Mouse (Mus musculus) embryo, embryonic 9.5 days (tissue): ENCODE results near the gene Psmd4.
A peak's percentile ranks its signal among the peaks of the same experiment; 100 is the strongest.
"Not testable (repeated sequence)": the region's sequence is repeated elsewhere in the genome, so short reads cannot be mapped to it uniquely, and the experiment has no call there.

Experiments
- DNase-seq: peaks from one replicate; pipeline ENCODE4 v3.0.0-alpha.2; 2017; ENCODE audit errors: extremely low spot score

The Psmd4 gene

DNA sequence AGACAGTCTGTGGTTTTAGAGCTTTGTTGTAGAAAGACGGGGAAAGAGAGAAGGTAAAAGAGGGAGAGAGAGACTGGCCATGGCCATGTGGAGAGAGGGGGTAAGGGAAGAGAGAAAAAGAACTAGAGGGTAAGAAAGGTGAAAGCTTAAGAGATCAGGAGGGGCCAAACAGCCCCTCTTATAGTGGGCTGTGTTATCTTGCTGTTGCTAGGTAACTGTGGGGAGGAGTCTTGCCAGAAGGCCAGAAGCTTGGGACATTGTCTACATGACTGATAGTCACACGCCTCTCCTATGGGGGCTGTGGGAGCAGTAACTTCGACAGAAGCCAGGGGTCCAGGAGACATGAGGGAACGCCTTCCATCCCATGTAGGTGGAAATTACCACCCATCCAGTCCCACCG lies 17.2 kb downstream of the Psmd4 start:
- DNase-seq, result no peak

DNA sequence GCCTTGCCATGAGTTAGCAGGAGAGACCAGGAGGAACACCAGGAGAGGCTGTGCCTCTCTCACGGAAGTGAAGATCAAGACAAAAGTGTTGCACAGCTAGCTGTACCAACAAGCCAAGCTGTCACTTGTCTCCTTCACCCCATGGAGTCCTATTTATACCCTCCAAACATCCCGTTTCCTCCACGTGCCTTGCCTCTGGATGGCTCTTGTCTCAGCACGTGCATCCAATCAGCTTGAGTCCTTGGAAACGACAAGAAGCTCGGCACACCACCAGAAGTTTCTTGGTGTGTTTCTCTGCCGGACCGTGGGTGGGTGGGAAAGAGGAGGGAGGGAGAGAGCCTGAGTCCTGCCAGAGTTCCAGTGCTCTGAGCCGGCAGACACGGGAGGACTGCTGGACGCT lies 17.9 kb downstream of the Psmd4 start:
- DNase-seq, result no peak

DNA sequence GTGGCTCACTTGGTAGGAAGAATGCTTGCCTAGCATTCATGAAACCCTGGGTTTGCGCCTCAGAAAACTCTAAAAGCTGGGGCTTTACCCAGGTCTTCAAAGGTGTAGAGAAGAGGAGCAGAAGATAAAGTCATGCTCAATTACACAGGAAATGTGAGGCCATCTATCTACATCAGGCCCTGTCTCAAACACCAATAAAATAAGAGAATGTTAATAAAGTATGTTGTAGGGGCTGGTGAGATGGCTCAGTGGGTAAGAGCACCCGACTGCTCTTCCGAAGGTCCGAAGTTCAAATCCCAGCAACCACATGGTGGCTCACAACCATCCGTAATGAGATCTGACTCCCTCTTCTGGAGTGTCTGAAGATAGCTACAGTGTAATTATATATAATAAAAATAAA lies 21.5 kb downstream of the Psmd4 start:
- DNase-seq, result not testable (repeated sequence)

DNA sequence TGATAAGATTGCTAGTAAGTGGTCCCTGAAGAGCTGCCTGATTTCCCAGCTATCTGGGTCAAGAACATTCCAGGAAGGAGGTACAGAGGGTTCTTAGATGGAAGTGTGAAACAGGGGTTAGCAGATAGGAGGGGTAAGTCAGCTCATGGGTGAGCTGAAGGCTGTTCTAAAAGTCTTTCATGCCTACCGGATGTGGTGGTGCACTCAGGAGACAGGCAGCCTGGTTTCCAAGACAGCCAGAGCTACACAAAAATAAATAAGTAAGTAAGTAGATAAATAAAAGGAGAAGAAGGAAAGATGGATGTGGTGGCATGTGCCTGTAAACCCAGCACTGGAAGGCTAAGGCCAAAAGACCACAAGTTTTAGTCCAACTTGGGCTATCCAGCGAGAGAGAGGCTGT lies 23.7 kb downstream of the Psmd4 start:
- DNase-seq, result no peak

DNA sequence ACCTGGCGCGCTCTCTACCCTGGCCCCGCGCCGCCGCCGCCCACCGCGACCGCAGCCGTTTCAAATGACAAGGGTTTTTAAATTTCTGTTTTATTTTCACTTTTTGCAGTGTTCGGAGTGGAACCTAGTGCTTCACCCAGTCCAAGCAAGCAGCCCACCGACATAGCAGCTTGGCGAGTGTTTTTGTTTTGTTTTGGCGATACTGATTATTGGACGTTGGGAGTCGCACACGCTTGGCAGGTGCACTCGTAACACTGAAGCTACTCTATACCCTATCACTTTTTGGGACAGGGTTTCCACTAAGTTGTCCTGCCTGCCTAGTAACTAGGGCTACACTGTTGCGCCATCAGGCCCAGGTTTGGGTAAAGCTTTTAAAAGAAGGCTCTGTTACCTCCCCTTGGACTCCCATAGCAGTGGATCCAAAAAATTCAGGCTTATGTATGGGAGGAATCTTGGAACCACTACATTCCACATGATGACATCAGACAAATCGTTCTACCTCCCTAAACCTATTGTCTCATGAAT lies 25.8 kb downstream of the Psmd4 start:
- no peak for DNase-seq

DNA sequence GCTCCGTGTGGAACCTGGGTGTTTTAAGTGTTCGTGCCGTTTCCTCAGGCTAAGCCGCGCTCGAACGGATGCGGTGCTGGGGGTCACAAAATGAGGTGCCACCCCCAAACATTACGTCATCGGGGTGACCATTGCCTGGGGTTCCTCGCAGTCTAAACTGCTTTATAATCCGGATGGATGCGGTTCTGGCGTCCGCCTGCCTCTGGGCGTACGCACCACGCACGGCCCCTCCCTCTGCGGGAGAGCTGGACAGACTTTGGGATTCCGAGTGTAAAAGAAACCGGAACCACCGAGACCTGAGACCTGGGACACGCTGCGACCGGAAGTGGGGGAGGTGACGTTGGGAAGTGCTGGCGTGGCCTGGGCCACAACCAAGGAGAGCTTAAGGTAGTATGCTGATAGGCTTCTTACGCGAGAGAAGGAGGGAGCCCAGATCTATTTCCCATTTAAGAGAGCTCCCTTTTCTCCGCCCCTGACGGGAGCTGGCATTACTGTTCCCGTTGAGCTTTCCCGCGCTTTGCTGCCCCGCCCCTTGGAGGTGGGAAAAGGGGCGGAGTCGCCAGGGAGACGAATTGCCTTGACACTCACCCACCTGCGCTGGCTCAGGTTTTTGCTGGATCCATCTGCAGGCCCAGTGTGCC lies 26.4 kb downstream of the Psmd4 start:
- DNase-seq, result peak; percentile 90

DNA sequence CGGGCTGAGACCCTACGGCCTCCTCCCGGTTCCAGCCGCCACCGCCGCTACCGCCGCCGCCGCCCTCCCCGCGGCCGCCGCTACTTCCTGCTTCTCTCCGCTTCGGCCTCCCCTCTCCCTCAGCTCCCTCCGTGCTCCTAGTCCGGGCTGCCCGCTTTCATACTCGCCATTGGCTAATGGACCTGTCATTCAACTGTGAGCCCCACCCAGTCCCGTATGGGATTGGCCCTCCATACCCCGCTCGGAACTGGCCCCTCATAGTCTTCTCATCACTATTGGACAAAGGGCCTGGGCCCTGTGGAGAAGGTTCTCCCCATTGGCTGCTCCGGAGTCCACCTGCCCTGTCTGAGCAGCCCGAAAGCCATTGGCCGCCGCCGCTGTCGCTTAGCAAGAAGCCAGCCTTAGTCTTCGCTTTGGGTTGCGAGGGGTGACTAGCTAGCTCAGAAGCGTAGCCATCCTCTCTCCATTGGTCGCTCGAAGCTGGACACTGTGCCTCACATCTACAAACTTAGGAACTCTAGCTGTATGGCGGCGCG lies 27.0 kb downstream of the Psmd4 start, which contains the start of gene Zfp687:
TSS of gene Zfp687 (minus strand) at position 112 of the 536 bp plus-strand sequence.
- peak; percentile 100 for DNase-seq

DNA sequence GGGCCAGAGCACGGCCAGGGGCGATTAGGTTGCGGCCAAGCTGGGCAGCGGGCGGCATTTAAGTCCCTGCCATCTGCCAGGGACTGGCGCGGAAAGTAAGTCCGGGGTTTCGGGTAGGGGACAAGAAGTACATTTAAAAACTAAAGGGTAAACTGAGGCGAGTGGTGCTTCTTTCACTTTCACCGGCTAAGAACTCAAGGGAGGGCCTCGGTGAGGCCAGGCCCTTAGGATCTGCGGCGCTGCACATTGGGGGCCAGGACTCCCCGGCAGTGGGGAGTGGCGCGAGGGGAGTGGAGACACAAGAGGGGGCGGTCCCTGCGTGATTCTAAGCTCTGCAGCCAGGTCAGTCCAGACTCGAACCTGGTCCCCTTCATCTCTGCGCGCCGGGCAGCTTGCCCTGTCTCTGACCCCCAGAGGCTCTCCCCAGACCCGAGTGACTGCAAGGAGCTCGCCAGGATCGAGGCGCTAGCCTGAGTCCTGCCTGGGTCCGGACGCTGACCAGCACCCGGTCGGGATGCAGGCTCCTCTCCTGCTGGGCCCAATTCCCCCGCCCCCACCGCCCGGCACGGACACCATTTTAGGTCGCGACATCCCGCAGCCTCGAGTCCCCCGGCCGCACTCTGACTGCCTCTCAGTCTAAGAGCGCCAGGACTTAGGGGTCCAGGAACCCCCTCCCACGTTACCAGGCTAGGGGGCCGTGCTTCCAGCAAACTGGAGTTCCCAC lies 27.8 kb downstream of the Psmd4 start:
- DNase-seq, result no peak

DNA sequence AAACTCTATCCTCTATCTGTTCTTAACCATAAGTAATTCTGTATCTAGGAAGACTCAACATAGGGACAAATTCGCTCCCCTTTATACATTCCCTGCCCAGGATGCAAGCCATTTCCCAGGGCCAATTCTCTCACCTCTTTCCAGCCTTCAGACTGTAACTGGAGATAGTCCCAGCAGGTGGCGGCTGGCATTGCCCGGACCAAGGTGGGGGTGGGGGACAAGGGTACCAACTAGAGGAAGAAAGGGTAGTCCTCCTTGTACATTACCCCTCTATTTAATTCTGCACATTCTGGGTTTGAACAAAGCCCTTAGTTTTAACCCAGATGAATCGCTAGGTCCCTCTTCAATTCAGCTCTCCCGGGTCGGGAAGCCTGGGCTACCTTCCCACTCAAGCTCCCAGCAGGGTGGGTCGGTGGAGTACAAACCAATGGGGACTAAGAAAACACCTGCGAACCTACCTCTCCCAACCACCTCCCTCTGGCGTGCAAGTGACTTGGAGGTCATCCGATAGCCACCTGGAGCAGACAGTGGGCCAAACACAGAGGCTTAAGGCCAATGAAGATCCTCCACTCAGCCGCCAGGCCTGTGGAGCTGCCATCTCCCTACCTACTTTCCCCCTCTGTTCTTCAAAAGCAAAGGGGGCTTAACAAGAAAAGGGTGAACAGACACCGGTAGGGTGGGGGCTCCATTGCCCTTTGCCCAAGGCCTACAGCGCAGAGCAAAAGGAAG lies 28.6 kb downstream of the Psmd4 start:
- DNase-seq, result no peak

DNA sequence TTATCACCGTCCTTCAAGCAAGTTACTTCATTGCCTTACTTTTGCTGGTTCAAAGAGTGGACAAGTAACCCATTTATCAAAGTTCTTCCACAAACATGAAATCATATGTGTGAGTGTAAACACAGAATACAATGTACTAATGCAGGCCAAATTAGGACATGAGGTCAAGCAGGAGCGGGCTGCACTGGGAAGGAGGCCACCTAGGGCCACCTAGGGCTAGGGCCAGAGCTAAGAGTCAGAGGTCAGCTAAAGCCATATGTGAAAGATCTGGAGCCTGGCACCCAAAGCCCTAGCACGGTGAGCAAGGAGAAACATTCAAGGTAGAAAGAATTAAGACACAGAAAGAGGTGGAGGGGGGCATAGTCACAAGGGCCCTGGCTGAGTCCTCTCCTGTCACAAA lies 29.4 kb downstream of the Psmd4 start:
- no peak for DNase-seq

DNA sequence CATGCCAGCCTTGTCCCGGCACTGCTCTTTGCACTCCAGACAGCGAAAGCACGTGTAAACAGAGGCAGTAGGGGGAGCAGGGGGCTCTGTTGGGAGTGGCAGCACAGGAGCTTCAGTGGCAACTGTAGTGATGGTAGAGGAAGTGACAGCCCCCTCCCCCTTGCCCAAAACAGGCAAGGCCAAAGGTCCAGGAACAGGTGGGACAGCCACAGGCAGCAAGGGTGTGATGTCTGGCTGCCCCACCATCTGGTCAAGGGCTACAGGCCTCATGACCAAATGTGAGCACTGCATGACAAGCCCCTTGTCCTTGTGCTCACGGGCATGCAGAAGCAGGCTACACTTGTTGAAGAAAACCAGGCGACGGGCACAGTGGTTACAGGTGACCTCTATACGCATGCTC lies 32.0 kb downstream of the Psmd4 start:
- no peak for DNase-seq

DNA sequence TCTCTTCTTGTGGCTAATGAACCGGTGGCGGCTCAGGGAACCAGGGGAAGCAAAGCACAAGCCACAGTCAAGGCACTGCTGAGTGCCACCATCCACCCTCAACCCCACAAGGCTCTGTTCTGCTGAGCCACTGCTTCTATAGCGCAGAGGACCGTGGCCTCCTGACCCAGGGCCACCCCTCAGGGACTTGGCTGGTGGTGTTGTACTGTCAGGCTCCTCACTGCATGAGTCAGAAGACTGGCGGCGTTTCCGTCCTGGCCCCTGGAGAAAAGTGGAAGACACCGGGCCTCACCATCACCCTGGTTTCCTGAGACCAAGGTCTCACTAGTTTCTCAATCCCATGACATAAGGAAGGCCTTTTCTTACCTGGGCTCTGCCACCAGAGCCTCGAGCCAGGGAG lies 34.7 kb downstream of the Psmd4 start:
- no peak for DNase-seq

DNA sequence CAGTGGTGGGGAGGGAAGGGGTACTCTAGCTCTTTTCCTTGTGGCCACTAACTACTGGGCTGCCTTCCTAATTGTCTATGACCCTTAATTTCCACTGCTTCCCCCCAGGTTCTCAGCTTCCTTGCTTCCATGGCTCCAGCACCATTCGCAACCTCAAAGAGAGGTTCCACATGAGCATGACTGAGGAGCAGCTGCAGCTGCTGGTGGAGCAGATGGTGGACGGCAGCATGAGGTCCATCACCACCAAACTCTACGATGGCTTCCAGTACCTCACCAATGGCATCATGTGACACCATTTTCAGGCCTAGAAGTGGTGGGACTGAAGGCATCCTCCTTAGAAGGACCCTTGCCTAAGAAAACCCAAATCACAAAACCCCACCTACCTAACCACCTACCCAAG lies 36.8 kb downstream of the Psmd4 start:
- DNase-seq, result no peak

DNA sequence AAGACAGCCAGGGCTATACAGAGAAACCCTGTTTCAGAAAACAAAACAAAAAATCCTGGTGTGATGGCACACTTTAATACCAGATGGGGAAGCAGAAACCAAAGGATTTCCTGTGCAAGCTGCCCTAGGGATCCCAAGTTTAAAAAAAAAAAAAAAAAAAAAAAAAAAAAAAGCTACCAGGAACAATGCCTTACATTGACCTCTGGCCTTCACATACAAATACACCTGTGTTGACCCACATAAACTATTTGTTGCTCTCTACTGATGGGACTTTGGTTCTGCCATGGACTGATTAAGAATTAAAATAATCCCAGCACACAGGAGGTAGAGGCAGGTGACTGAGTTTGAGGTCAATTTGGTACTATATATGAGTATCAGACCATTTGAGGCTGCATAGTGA lies 39.1 kb downstream of the Psmd4 start:
- DNase-seq, result no peak

DNA sequence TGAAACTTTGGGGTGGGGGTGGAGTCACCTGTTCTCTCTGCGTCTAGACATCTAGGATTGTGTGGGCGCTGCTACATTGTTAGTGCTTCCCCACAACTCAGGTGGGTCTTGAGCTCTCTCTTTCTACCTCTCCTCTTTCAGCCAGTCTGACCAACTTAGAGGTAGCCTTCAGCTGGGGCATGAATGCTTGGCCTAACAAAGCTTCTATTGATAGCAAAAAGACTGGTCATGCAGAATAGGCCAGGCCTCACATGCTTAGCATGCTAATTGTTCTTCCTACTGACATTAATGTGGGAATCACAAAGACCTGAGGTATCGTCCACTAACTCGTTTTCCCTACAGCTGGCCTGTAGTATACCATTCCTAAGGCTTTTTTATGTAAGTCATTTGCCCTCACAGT lies 39.8 kb downstream of the Psmd4 start:
- DNase-seq, result no peak

DNA sequence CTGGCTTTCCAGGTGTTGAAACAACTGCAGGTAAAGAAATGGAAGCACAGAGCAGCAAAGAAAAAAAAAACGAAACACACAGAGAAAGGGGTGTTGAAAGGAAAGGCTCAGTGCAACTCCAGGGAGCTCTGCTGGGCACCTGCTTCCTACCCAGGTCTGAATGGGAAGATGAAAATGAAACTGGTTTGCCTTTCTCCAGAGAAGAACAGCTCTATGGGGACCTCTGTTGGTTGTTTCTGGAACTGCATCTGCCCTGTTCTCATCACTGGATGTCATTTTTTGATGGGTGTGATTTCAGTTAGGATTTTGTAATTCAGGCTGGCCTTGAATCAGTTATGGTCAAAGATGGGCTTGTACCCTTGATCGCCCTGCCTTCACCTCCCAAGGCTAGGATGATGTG lies 45.5 kb downstream of the Psmd4 start:
- DNase-seq, result peak; percentile 70

DNA sequence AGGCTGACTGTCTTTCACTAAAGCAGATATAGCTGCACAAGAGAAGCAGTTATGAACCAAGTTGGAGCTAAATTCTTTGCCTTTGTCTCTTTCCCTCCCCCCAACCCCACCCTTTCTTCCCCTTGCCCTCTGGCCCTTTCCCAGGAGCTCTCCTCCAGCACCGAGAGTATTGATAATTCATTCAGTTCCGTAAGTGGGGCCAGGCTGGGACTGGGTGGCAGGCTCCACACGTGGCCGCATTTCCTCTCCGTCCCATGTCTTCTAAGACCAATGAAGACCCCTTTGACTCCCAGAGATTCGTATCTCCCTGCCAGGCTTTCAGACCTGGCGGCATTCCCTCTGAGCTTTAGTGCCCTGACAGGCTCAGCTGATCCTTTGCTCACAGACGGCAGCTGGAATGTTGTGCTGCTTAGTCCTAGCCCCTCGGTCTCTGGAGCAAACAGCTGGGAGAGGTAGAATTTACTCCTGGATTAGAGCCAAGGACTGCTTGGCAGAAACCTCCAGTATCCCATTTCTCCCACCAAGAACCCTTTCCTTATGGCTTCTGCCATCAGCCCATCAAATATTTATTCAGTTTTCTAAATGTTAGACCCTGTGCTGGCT lies 53.2 kb downstream of the Psmd4 start:
- DNase-seq, result no peak

DNA sequence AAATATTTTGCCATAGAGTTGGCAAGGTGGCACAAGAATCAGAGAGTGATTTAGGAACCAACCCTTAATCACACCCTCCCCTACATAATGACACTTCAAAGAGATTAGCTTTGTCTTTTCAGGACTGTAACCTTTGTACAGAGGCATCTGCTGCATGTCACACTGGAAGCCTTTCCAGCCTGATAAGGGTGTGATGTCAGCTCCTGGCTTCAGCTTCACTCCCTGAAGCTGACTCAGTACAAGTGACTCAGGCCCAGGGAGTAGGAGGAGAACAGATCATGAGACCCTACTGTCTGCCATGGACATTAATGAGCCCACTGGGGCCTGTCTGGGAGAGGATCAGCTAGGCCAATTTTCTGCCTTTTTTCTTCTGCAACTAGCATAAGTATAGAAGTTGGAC lies 54.8 kb downstream of the Psmd4 start:
- no peak for DNase-seq

DNA sequence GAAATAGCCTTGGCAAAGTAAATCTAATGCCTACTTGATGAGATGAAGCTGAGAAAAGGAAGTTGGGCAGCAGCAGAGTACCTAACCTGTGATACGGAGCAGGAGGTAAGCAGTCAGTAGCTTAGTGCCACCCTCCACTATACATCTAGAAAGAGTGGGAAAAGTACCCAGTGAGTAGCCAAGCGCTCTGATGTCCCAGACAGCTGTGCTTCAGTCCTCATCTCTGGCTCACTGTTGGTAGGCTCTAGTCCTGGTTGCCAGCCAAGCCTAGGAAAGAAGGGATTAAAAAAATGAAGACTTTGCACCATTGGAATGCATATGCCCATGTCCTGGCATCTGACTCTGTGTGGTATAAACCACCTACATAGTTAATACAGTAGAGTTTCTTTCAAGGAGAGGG lies 56.9 kb downstream of the Psmd4 start:
- no peak for DNase-seq

DNA sequence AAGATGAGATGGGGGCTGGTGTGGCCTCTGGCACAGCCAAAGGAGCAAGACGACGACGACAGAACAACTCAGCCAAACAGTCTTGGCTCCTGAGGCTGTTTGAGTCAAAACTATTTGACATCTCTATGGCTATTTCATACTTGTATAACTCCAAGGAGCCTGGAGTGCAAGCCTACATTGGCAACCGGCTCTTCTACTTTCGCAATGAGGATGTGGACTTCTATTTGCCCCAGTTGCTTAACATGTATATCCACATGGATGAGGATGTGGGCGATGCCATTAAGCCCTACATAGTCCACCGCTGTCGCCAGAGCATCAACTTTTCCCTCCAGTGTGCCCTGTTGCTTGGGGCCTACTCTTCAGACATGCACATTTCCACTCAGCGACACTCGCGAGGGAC lies 58.1 kb downstream of the Psmd4 start:
- no peak for DNase-seq
